Mouse (Mus musculus): ENCODE results near the gene Ube2cbp.

- no peak for TF ChIP-seq GATA1 (IDR thresholded peaks at IDR 0.05; ENCODE audit: borderline replicate concordance, low read length)
- TF ChIP-seq FLI1 (IDR thresholded peaks at IDR 0.05; ENCODE audit: low read length), result no peak
Measured at GRCm38 (mm10) chr9:86308616-86309015, 156.1 kb downstream of the Ube2cbp start.
